Mouse (Mus musculus) G1E (cell line): ENCODE measurements around the gene Arfgef2. TPM values are rescaled to one million over a fixed set of nuclear protein-coding genes. Genes with fewer than 3 reads are reported as not detected.

Source experiments
- ATAC-seq: 2 replicates; pipeline ENCODE4 v1.8.0; 2016; ENCODE audit warnings: mild to moderate bottlenecking; ENCODE audit not compliant: insufficient number of reproducible peaks, poor library complexity, low FRiP score, severe bottlenecking; ENCODE audit errors: extremely low read depth
- DNase-seq: peaks from one replicate; pipeline ENCODE4 v3.0.0; 2012; ENCODE audit warnings: low spot score
- H3K27me3 ChIP-seq: 2 replicates; pipeline ENCODE4 v1.6.1; 2012; ENCODE audit warnings: mild to moderate bottlenecking, low read length, inconsistent platforms; ENCODE audit not compliant: insufficient read depth
- H3K36me3 ChIP-seq: replicated peaks from 2 replicates; pipeline ENCODE3; 2012; ENCODE audit warnings: mild to moderate bottlenecking, inconsistent platforms
- H3K4me1 ChIP-seq: 2 replicates; pipeline ENCODE4 v1.6.1; 2012; ENCODE audit warnings: low read depth, low read length, inconsistent platforms, mixed read lengths; ENCODE audit not compliant: insufficient read depth
- H3K4me3 ChIP-seq: 2 replicates; pipeline ENCODE4 v1.5.1; 2012; ENCODE audit warnings: low read depth, mild to moderate bottlenecking, inconsistent platforms, low read length, moderate library complexity, mixed read lengths
- H3K9me3 ChIP-seq: replicated peaks from 2 replicates; pipeline ENCODE4 v1.6.1; 2012; ENCODE audit warnings: inconsistent platforms
- CTCF ChIP-seq: IDR thresholded peaks from 2 replicates; pipeline ENCODE4 v1.5.1; 2012; ENCODE audit warnings: low read depth, low read length, inconsistent platforms, mixed read lengths
- GATA1 ChIP-seq: IDR thresholded peaks from 2 replicates; pipeline ENCODE4 v1.6.1; 2012; ENCODE audit warnings: borderline replicate concordance, low read length, inconsistent platforms, mixed read lengths
- GATA2 ChIP-seq: IDR thresholded peaks from 2 replicates; pipeline ENCODE4 v1.6.1; 2012; ENCODE audit warnings: low read depth, low read length, inconsistent platforms, borderline replicate concordance
- POLR2AphosphoS5 ChIP-seq: IDR thresholded peaks from 2 replicates; pipeline ENCODE4 v1.6.1; 2012; ENCODE audit warnings: low read depth, low read length, inconsistent platforms; ENCODE audit not compliant: insufficient replicate concordance
- TAL1 ChIP-seq: conservative IDR thresholded peaks from 2 replicates; pipeline ENCODE4 v1.6.1; 2012; ENCODE audit warnings: low read depth, low read length, inconsistent platforms, mixed read lengths
- polyA plus RNA-seq: library from polyadenylated mRNA; stranded (reverse); fragments of >175 nt; gene quantifications from 2 replicates; pipeline ENCODE4 v1.2.3, GENCODE M21; 2012
- total RNA-seq, 2 experiments: library from RNA; stranded (forward) in 1 of 2; stranded (reverse) in 1 of 2; fragments of 200-1000 nt in 1 of 2; fragments of >200 nt in 1 of 2; fragmentation: Nextera tagmentation in 1 of 2; gene quantifications; 2 replicates each; pipeline ENCODE4 v1.2.3; 2014 to 2017

Gene Arfgef2
- total RNA-seq (2014; fragmentation: Nextera tagmentation) (30.0 and 30.8 TPM in 2 replicates), total RNA-seq (2017) (24.2 and 26.9 TPM in 2 replicates), polyA plus RNA-seq (6.0 and 7.1 TPM in 2 replicates)

- ATAC-seq (peak; percentile 85), DNase-seq (peak; percentile 91)
- peaks cover 26% of the 10 kb centered on the region for H3K4me1 ChIP-seq
- no peaks in the 10 kb centered on the region for H3K9me3 ChIP-seq
- TF ChIP-seq GATA2 (no peak), CTCF (no peak), TAL1 (no peak), GATA1 (no peak), POLR2AphosphoS5 (no peak)
- no peaks in the 10 kb centered on the region for H3K27me3 ChIP-seq
- H3K36me3 ChIP-seq: peaks cover 17% of the 10 kb centered on the region
- peak within 1 kb of the TSS; percentile 99 for H3K4me3 ChIP-seq
Observed at GRCm38 (mm10) chr2:166805250-166806172, at the start of gene Arfgef2. TSS of gene Arfgef2 (plus strand) at chr2:166805588.

DNA sequence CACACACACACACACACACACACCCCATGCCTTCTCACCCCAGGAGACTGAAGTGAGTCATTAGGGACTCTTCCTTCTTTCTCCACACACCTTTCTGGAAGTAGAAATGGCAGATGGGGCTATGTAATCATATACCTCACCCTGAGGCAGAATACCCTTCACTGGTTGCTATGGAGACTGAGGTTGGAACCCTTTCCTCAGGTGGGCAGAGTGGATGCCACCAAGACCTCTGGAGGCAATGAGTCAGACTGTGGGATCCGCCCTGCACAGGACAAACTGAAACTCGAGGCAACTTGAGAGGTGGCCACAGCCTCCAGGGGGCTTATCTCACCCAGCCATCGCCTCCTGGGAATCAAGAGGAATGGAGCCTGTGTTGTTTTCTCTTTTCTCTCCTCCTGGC is 47.4 kb upstream of the Arfgef2 start:
- ATAC-seq (no peak), DNase-seq (no peak)
- peaks cover under 1% of the 10 kb centered on the region for H3K4me1 ChIP-seq
- H3K36me3 ChIP-seq: no peaks in the 10 kb centered on the region
- no peak overlapping the region for H3K4me3 ChIP-seq
- H3K9me3 ChIP-seq: no peaks in the 10 kb centered on the region
- TF ChIP-seq GATA2: no peak
- no peak for TF ChIP-seq TAL1
- no peak for TF ChIP-seq CTCF
- TF ChIP-seq POLR2AphosphoS5: no peak
- no peak for TF ChIP-seq GATA1
- H3K27me3 ChIP-seq: no peaks in the 10 kb centered on the region

DNA sequence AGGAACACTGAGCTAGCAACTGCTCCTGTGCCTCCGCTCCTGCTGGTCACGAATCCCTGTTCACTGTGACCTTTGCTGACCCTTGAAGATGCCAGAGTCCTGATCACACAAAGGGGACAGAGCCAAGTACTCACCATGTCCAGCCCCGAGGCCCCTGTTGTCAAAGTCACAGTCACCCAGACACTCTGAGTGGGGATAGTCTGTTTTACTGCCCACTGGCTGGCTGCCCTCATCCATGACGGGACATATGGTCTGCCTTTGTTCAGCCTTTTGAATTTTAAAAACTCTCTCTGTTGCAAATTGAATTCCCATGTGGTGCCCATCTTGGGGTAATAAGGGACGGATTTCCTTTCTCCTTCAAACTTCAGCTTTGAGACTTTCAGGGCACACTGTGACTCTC is 41.3 kb upstream of the Arfgef2 start:
- ATAC-seq (no peak), DNase-seq (no peak)
- TF ChIP-seq GATA1: no peak
- TF ChIP-seq CTCF: no peak
- TF ChIP-seq TAL1: no peak
- no peak for TF ChIP-seq GATA2
- no peak for TF ChIP-seq POLR2AphosphoS5

DNA sequence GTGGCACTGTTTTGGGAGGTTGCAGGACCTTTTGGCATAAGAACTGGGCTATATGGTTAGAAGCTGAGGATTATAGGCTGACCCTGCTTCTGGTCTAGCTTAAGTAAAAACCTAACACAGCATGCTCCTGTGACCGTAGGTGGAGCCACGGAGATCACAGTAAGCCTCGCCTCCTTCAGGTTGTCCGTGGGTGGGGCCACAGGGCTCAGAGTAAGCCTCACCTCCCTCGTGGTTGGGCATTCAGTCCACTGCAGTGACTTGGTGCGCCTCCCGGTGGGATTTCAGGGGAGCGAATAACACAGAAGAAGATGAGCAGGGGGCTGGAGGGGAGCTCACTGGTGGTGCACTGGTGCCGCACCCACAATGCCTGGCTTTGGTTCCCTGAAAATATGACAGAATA is 37.8 kb upstream of the Arfgef2 start:
- no peak for TF ChIP-seq GATA2
- TF ChIP-seq CTCF: no peak
- TF ChIP-seq POLR2AphosphoS5: no peak
- no peak for TF ChIP-seq TAL1
- no peak for TF ChIP-seq GATA1
- no peaks in the 10 kb centered on the region for H3K9me3 ChIP-seq
- ATAC-seq: no peak
- H3K36me3 ChIP-seq: no peaks in the 10 kb centered on the region
- peaks cover 3% of the 10 kb centered on the region; the same call in 1 of the 2 replicates for H3K27me3 ChIP-seq
- no peak for DNase-seq
- no peak overlapping the region for H3K4me3 ChIP-seq
- no peaks in the 10 kb centered on the region for H3K4me1 ChIP-seq

More for the DNA sequence above, 41.3 kb upstream of the Arfgef2 start:
- Histone ChIP-seq H3K36me3 (no peaks in the 10 kb centered on the region), H3K4me1 (no peaks in the 10 kb centered on the region), H3K4me3 (no peak overlapping the region), H3K9me3 (no peaks in the 10 kb centered on the region), H3K27me3 (peaks cover 3% of the 10 kb centered on the region; the same call in 1 of the 2 replicates)

GRCm38 (mm10) chr2:166771396-166771795 is 34.0 kb upstream of the Arfgef2 start:
- no peak for TF ChIP-seq GATA1
- Histone ChIP-seq H3K4me3 (no peak overlapping the region), H3K4me1 (no peaks in the 10 kb centered on the region), H3K36me3 (no peaks in the 10 kb centered on the region), H3K27me3 (peaks cover 4% of the 10 kb centered on the region; the same call in 1 of the 2 replicates), H3K9me3 (no peaks in the 10 kb centered on the region)
- DNase-seq (no peak), ATAC-seq (no peak)

DNA sequence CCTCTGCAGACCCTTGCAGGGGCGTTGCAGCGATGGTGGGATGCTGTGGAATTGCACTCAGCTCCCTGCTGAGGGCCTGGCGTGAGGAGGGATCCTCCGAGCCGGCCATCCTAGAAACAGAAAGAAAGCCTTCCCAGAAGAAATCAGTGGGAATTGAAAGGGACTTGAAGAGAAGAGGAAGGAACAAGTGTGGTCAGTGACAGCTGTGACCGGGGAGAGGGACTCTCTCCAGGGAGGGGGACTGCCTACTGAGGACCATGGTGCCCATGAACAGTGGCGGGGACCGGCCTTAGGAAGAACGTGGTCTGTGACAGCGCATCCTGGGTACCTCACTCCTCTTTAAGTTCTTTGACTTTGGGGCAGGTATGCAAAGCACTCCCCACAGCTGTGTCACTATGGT is 31.8 kb upstream of the Arfgef2 start:
- Histone ChIP-seq H3K36me3 (no peaks in the 10 kb centered on the region), H3K4me3 (no peak overlapping the region), H3K4me1 (no peaks in the 10 kb centered on the region), H3K9me3 (no peaks in the 10 kb centered on the region), H3K27me3 (peaks cover 12% of the 10 kb centered on the region; the same call in 1 of the 2 replicates)
- ATAC-seq (no peak), DNase-seq (no peak)
- TF ChIP-seq GATA1 (no peak), GATA2 (no peak), POLR2AphosphoS5 (no peak), TAL1 (no peak), CTCF (no peak)
